Mouse (Mus musculus) CD4-positive, CD25-positive, alpha-beta regulatory T cell, adult 2 months (primary cell): ENCODE measurements at regions not wholly inside any gene's neighbourhood (a gene's known extent, or its start where the extent isn't known, plus 50 kb on each side); places are given as distances from the start of the nearest gene placed in this dataset.
A peak's percentile ranks its signal among the peaks of the same experiment; 100 is the strongest.

Experiments
- DNase-seq: peaks from one replicate; pipeline ENCODE4 v3.0.0-alpha.2; 2012; ENCODE audit warnings: low read depth, low spot score

GRCm38 (mm10) chr17:64492614-64493269 is 107.8 kb upstream of the Man2a1 start:
- peak; percentile 57 for DNase-seq

- DNase-seq, result peak; percentile 38
These were observed 101.1 kb upstream of the Man2a1 start for GRCm38 (mm10) chr17:64499281-64499997.

GRCm38 (mm10) chr17:64502376-64502775 is 98.2 kb upstream of the Man2a1 start:
- no peak for DNase-seq

DNA sequence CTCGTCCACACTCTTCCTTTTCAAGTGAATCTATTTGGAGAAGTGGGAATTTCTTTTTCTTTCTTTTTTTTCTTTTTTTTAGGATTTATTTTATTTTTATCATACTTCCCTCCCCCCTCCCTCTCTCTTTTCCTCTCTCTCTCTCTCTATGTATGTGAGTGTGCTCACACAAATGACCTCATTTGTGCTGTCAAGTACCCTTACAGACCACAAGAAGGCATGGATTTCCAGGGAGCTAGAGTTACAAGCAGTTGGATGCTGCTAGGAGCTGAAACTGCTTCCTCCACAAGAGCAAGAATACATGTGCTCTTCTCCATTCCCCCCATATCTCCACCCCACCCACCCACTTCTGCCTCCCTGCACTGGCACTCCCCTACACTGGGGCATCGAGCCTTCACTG is 94.6 kb upstream of the Man2a1 start:
- no peak for DNase-seq

- DNase-seq, result no peak
These were observed 89.3 kb upstream of the Man2a1 start for GRCm38 (mm10) chr17:64511139-64511779.

DNA sequence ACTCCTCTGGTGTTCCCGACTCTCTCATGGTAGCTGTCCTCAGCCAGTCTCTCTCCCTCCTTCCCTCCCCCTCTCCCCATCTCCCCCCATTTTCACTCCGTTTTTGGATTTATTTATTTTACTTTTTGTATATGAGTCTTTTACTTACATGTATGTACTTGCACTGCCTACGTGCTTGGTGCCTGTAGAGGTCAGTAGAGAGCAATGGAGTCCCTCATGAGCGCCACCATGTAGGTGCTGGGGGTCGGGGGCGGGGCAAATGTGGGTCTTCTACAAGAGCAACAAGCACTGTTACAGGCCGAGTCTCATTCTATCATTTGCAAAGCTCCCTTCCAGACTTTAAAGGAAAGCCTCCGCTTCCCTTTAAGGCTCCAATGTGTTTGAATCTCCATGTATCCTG is 78.3 kb upstream of the Man2a1 start:
- peak; percentile 69 for DNase-seq

GRCm38 (mm10) chr17:64523899-64524298 is 76.6 kb upstream of the Man2a1 start:
- DNase-seq, result no peak

DNA sequence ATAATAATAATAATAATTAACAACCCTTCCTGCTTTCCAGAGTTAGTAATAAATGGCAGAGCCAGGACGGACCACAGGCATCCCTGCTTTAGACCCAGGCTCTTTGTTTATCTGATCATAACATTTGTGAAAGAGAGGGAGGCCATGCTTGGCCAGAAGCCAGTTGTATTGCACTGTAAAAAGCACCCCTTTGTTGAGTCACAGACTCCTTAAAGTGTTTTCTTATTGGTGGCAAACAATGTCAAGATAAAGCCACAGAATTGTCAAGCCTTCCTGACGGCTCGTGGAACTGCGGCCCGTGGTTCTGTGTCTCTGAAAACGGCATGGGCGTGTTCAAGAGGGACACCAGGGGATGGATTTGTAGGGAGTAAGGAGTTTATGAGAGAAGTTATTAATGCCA is 72.7 kb upstream of the Man2a1 start:
- no peak for DNase-seq

DNA sequence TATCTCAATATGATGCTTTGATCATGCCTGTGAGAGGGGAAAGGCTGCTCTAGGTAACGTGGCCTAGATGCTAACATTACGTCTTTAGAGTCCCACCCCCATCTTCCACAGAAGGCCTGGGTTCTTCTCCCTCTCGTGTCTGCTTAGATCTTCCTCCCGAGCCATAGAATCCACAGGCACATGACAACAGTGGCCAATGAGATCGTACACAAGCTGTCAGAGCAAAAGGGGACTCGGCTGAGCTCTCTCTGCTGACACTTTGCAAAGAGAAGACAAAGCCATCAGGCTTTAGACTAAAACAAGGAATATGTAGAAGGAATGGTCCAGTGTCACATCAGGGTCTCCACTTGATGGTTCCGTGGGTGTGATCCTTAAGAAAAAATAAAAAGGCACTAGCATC is 72.1 kb upstream of the Man2a1 start:
- DNase-seq, result no peak

DNA sequence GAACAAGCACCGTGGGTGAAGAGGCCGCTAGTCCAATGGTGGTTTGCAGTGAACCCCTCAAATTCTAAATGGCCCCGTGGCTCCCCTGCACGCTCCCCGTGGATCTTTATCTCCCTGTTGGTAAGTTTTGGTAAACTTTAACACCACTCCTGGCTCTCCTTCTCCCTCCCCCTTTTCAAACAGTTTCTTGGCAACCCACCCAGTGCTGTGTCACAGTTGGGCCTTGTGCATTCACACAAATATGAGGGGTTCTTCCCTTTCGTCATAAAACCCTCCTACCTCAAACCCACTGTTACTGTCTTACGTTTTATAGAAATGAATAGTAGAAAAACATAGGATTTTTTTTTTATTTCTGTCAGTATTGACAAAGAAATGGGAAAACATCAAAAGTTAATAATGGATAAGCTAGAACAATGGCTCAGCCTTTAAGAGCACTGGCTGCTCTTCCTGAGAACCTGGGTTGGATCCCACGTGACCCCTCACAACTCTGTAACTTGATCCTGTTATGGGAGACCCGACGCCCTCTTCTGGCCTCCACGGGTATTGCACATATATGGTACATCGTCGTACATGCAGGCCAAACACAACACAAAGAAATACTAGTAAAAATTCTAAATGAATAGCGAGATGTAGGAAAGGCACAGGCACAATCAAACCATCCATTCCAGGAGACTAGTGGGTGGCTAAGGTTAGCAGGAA is 71.1 kb upstream of the Man2a1 start:
- peak; percentile 38 for DNase-seq

DNA sequence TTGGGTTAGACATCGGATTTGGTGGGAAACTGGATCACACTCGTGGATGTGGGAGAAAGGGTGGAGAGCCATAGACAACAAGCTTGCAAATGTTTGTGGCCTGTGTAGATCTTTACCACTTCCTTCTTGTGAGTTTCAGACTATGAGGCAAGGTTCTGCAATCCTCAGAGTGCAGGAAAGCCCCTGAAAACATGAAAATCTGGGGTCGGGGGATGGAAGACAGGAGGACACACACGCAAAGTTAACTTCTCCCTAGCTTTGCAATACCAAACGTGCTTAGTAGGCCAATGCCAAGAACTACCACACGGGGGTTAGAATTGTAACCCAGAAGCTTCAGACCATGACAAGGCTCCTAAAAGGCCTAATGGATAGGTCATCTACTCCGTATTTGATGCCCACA is 69.4 kb upstream of the Man2a1 start:
- DNase-seq, result no peak

GRCm38 (mm10) chr17:64534323-64534722 is 66.2 kb upstream of the Man2a1 start:
- DNase-seq, result no peak

DNA sequence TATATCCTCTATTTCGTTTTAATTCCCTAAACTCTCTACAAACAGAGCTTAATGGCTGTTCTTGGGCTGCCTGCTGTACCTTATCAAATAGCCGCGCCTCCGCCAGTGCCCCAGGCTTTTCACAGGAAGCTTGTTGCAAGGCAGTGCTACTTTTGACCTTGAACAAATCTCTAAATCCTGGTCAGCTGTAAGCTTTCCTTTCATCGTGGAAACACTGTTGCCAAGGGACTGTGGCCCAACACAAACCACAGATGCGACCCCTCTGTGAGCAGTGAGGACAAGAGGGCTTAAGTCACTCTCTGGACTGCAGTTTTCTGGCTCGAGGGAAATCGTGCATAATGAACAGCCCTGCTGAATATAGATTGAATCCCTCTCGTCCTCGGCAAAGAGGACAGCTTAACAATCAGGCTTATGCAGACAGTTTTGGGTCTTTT is 62.0 kb upstream of the Man2a1 start:
- DNase-seq, result no peak

GRCm38 (mm10) chr17:64540411-64540810 is 60.1 kb upstream of the Man2a1 start:
- DNase-seq, result no peak

DNA sequence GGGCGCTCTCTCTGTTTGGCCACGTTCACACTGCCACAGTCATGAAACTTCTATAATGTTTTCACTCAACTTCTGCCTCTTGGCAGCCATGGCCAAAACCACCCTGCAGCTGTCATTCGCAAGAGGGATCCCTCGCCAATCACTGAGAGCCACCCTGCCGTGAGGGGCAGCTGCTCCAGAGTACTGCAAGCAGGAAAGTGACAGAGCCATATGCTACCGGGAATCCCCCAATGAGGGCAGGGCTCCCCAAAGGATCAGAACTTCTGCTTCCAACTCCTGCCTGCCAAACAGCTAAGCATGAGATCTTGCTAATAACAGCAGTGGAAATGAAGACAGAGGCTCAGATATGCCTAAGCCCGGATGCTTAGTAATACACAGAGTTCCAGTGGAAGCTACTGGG is 52.0 kb upstream of the Man2a1 start:
- no peak for DNase-seq

GRCm38 (mm10) chr17:64550034-64550433 is 50.5 kb upstream of the Man2a1 start:
- DNase-seq, result no peak
